12 mouse cellular contexts compared by ENCODE assay signal in genomic region chr4:46061259-46061962, GRCm38 (mm10). TPM values are rescaled to one million over a fixed set of nuclear protein-coding genes. Genes with fewer than 3 reads are reported as not detected.
DNase-seq lines count a peak whose midpoint lies in the region; ATAC-seq and TF ChIP-seq lines count a peak whose summit lies in the region.
"Had no signal": no experiment of that assay in that cellular context is flagged by ENCODE, and none has a peak within 500 bp of the region (broad histone marks: within the 10 kb centered on the region; RNA-seq: fewer than 3 reads in every experiment).

No protein-coding gene starts in this region.

- WGBS in midbrain, embryonic 11.5 days = 88% methylated on average over 12 of the region's 12 CpGs
- 89% methylated on average over 12 of the region's 12 CpGs for WGBS in midbrain, embryonic 10.5 days
- WGBS in kidney, adult 2 months = 83% methylated on average over 12 of the region's 12 CpGs

- no peak for TF ChIP-seq POLR2A in kidney, adult 2 months (IDR thresholded peaks at IDR 0.05; ENCODE audit: low read depth, low read length)

- H3K4me2 ChIP-seq in midbrain, embryonic 11.5 days = no peak overlapping the region
- H3K4me2 ChIP-seq: midbrain, embryonic 13.5 days had no signal

- no peak for TF ChIP-seq CTCF in kidney, adult 2 months (conservative IDR thresholded peaks at IDR 0.05; ENCODE audit: insufficient read depth, insufficient read length, low read depth, low read length)

- no peaks in the 10 kb centered on the region for H3K9me3 ChIP-seq in midbrain, embryonic 11.5 days (ENCODE audit: control insufficient read depth, low read length)
- no peaks in the 10 kb centered on the region; the same call in 1 of the 2 replicates for H3K9me3 ChIP-seq in midbrain, embryonic 10.5 days (replicated peaks)
- H3K9me3 ChIP-seq: midbrain, embryonic 13.5 days had no signal

- no peak overlapping the region for H3K4me3 ChIP-seq in midbrain, embryonic 11.5 days (ENCODE audit: low read depth, low read length)
- no peak overlapping the region for H3K4me3 ChIP-seq in midbrain, embryonic 10.5 days
- no peak overlapping the region for H3K4me3 ChIP-seq in kidney, adult 2 months (ENCODE audit: insufficient read depth, low read depth, low read length)
- H3K4me3 ChIP-seq: hindbrain, embryonic 10.5 days; midbrain, embryonic 13.5 days had no signal

- H3K9ac ChIP-seq in midbrain, embryonic 11.5 days (ENCODE audit: low read length) = no peak overlapping the region
- H3K9ac ChIP-seq: midbrain, embryonic 13.5 days had no signal

- no peak for ATAC-seq in midbrain, embryonic 11.5 days (ENCODE audit: low FRiP score)
- ATAC-seq: midbrain, embryonic 13.5 days had no signal

- H3K27me3 ChIP-seq in midbrain, embryonic 11.5 days (ENCODE audit: control insufficient read depth, insufficient read depth, low read length) = no peaks in the 10 kb centered on the region
- H3K27me3 ChIP-seq in midbrain, embryonic 10.5 days (ENCODE audit: low read depth, poor library complexity, severe bottlenecking) = no peaks in the 10 kb centered on the region
- H3K27me3 ChIP-seq in kidney, adult 2 months (replicated peaks; ENCODE audit: control insufficient read depth, insufficient read depth, low read length) = no peaks in the 10 kb centered on the region
- H3K27me3 ChIP-seq: CH12.LX; midbrain, embryonic 13.5 days had no signal

- H3K36me3 ChIP-seq in midbrain, embryonic 11.5 days (ENCODE audit: control insufficient read depth, insufficient read depth, low read length) = no peaks in the 10 kb centered on the region
- no peaks in the 10 kb centered on the region for H3K36me3 ChIP-seq in midbrain, embryonic 10.5 days
- no peaks in the 10 kb centered on the region for H3K36me3 ChIP-seq in kidney, adult 2 months (ENCODE audit: control insufficient read depth, insufficient read depth, low read length)
- H3K36me3 ChIP-seq: hindbrain, embryonic 10.5 days; midbrain, embryonic 13.5 days had no signal

- no peaks in the 10 kb centered on the region for H3K4me1 ChIP-seq in midbrain, embryonic 11.5 days (ENCODE audit: control insufficient read depth, insufficient read depth, low read length)
- no peaks in the 10 kb centered on the region for H3K4me1 ChIP-seq in midbrain, embryonic 10.5 days
- H3K4me1 ChIP-seq in kidney, adult 2 months (ENCODE audit: control insufficient read depth, insufficient read depth, low read length) = no peaks in the 10 kb centered on the region

- no peak overlapping the region for H3K27ac ChIP-seq in midbrain, embryonic 11.5 days (ENCODE audit: low read depth, low read length)
- no peak overlapping the region for H3K27ac ChIP-seq in midbrain, embryonic 10.5 days (replicated peaks)
- H3K27ac ChIP-seq in kidney, adult 2 months (ENCODE audit: insufficient read depth, low read depth, low read length) = no peak overlapping the region
- H3K27ac ChIP-seq: hindbrain, embryonic 10.5 days; midbrain, embryonic 13.5 days had no signal

- DNase-seq in midbrain, embryonic 11.5 days (ENCODE audit: low spot score, missing footprints) = peak; percentile 37
- DNase-seq in midbrain, embryonic 10.5 days (ENCODE audit: low spot score) = no peak
- DNase-seq in layer of hippocampus, adult 11-12 months (ENCODE audit: low spot score) = peak; percentile 89
- peak; percentile 51 to 69 for DNase-seq in left cerebral cortex, postnatal 10 days (ENCODE audit: extremely low spot score in 1 of 2, low spot score in 2 of 2)
- no peak for DNase-seq in urinary bladder, postnatal 14 days (ENCODE audit: low spot score)
- no peak for DNase-seq in thymus, postnatal 36 days
- DNase-seq in kidney, adult 2 months = no peak
- DNase-seq in gastrocnemius, postnatal 25 days = no peak
- DNase-seq: lung, adult 18-20 months had no signal

- intact Hi-C loops in left cerebral cortex, postnatal 10 days (cut with DNase I) = no loop called here

RNA-seq across cellular contexts. Expression of gene Tmod1, which starts 22.7 kb away (rescaled TPM):
- 2.7 and 3.4 TPM in 2 replicates for polyA plus RNA-seq in midbrain, embryonic 11.5 days (2014; fragmentation: Nextera tagmentation; extraction: Ambion mirVana)
- polyA plus RNA-seq in midbrain, embryonic 10.5 days (2016; fragmentation: Nextera tagmentation; extraction: Ambion mirVana) = 1.6 and 3.0 TPM in 2 replicates
- total RNA-seq in left cerebral cortex, postnatal 10 days (2021) = 10 to 100 TPM; 10.5 to 11.3 TPM
- polyA plus RNA-seq in kidney, adult 2 months (2012; rRNA removed) = 0.80 and 2.3 TPM in 2 replicates
- total RNA-seq in gastrocnemius, postnatal 25 days (2021) = 100 to 1,000 TPM; 205 to 220 TPM

Comparison
In these comparisons a context has a peak if more than half of its experiments do, and no peak if none do; other contexts are left out.
1. DNase-seq: peak in midbrain, embryonic 11.5 days (single experiment), layer of hippocampus, adult 11-12 months (single experiment) and left cerebral cortex, postnatal 10 days (2 of 2); none in midbrain, embryonic 10.5 days (single experiment), urinary bladder, postnatal 14 days (single experiment), thymus, postnatal 36 days (0 of 2), kidney, adult 2 months (single experiment) and gastrocnemius, postnatal 25 days (single experiment).